In the genomic region with DNA sequence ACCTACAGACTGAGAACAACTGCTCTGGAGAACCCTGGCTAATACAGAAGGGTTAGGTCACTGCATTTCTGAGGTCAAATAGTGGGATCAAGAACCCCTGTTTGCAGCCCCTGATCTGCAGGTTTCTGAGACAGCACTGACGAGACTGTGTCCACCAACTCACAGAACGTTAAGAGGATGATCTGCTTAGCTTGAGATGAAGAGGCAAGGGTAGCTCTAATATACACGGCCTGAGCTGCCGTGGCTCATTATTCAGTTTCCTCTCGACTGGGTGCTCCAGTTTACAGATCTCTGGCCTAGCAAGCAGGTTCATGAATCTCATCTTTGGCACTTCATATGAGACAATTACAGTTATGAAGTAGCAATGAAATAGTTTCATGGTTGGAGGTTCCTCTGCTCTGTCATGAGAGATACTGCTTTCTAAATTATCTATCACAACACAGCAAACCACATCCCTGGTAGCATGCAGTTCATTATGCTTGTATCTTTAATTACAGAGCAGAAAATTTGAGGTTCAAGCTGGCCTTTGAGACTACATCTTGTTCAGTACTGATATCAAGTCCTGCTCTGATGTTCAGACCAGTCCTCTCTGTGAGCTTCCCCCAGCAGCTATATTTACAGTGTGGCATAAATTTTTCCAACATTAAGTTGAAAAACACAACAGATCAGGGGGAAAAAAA, we compare ENCODE assay signal across 26 mouse cellular contexts. TPM values are rescaled to one million over a fixed set of nuclear protein-coding genes. Genes with fewer than 3 reads are reported as not detected.
A peak's percentile ranks its signal among the peaks of the same experiment; 100 is the strongest.
DNase-seq lines count a peak whose midpoint lies in the region; ATAC-seq lines count a peak whose summit lies in the region.
"Had no signal": no experiment of that assay in that cellular context is flagged by ENCODE, and none has a peak within 500 bp of the region (broad histone marks: within the 10 kb centered on the region; RNA-seq: fewer than 3 reads in every experiment).

No protein-coding gene starts in this region.

- no peak overlapping the region for H3K27ac ChIP-seq in midbrain, embryonic 11.5 days (ENCODE audit: low read depth, low read length)
- H3K27ac ChIP-seq in midbrain, embryonic 14.5 days (replicated peaks; ENCODE audit: low read depth, low read length) = no peak overlapping the region
- peak overlapping the region; percentile 71 for H3K27ac ChIP-seq in liver, embryonic 13.5 days
- H3K27ac ChIP-seq: embryonic facial prominence, embryonic 10.5 days; forebrain, embryonic 10.5 days; hindbrain, embryonic 10.5 days; layer of hippocampus, adult 2 months; limb, embryonic 13.5 days; neural tube, embryonic 15.5 days had no signal

- no peak overlapping the region for H3K9ac ChIP-seq in midbrain, embryonic 11.5 days (ENCODE audit: low read length)
- H3K9ac ChIP-seq in midbrain, embryonic 14.5 days (replicated peaks; ENCODE audit: low read length) = no peak overlapping the region
- H3K9ac ChIP-seq in liver, embryonic 13.5 days = no peak overlapping the region; the same call in 1 of the 2 replicates
- H3K9ac ChIP-seq: forebrain, postnatal 0 days; limb, embryonic 13.5 days; lung, embryonic 14.5 days; neural tube, embryonic 15.5 days had no signal

- H3K4me3 ChIP-seq in midbrain, embryonic 11.5 days (ENCODE audit: low read depth, low read length) = no peak overlapping the region
- no peak overlapping the region for H3K4me3 ChIP-seq in midbrain, embryonic 14.5 days (replicated peaks; ENCODE audit: low read depth, low read length)
- H3K4me3 ChIP-seq in liver, embryonic 13.5 days (replicated peaks) = no peak overlapping the region
- H3K4me3 ChIP-seq: embryonic facial prominence, embryonic 10.5 days; forebrain, embryonic 10.5 days; hindbrain, embryonic 10.5 days; layer of hippocampus, adult 2 months; limb, embryonic 13.5 days; neural tube, embryonic 15.5 days had no signal

- intact Hi-C loops in gastrocnemius, postnatal 14 days (cut with DNase I; ENCODE audit: low total_unique reads) = no loop called here

- no peak for ATAC-seq in midbrain, embryonic 11.5 days (ENCODE audit: low FRiP score)
- ATAC-seq in midbrain, embryonic 14.5 days (ENCODE audit: low FRiP score, low TSS enrichment) = no peak
- ATAC-seq in liver, embryonic 13.5 days (ENCODE audit: low read depth) = peak; percentile 79
- peak; percentile 90 for ATAC-seq in megakaryocyte-erythroid progenitor cell, adult 5-6 weeks (replicated peaks; ENCODE audit: low FRiP score, low TSS enrichment, poor library complexity, severe bottlenecking)
- ATAC-seq: activated CD4-positive, CD25-positive, alpha-beta regulatory T cell, adult 4 months; forebrain, postnatal 0 days; hindbrain, embryonic 16.5 days; intestine, embryonic 16.5 days had no signal

- no peaks in the 10 kb centered on the region for H3K27me3 ChIP-seq in midbrain, embryonic 11.5 days (ENCODE audit: control insufficient read depth, insufficient read depth, low read length)
- no peaks in the 10 kb centered on the region for H3K27me3 ChIP-seq in midbrain, embryonic 14.5 days (ENCODE audit: control insufficient read depth, insufficient read depth, low read length)
- no peaks in the 10 kb centered on the region for H3K27me3 ChIP-seq in liver, embryonic 13.5 days
- H3K27me3 ChIP-seq: limb, embryonic 13.5 days; neural tube, embryonic 15.5 days had no signal

- peak; percentile 45 for DNase-seq in midbrain, embryonic 11.5 days (ENCODE audit: low spot score, missing footprints)
- DNase-seq in midbrain, embryonic 14.5 days = no peak
- no peak for DNase-seq in liver, embryonic 13.5 days
- no peak for DNase-seq in kidney, adult 8-10 months
- DNase-seq in cerebellum, postnatal 14 days = no peak
- no peak for DNase-seq in gastrocnemius, postnatal 14 days
- DNase-seq: adrenal gland, postnatal 10 days; cerebellum, adult 8-10 months; forebrain, postnatal 0 days; gastrocnemius, postnatal 36 days; kidney, postnatal 25 days; lung, embryonic 14.5 days; lung, postnatal 36 days; right cerebral cortex, postnatal 25 days; spleen, adult 18-20 months had no signal

- H3K36me3 ChIP-seq in midbrain, embryonic 11.5 days (ENCODE audit: control insufficient read depth, insufficient read depth, low read length) = no peaks in the 10 kb centered on the region
- H3K36me3 ChIP-seq in midbrain, embryonic 14.5 days (ENCODE audit: control insufficient read depth, insufficient read depth, low read length) = no peaks in the 10 kb centered on the region
- no peaks in the 10 kb centered on the region for H3K36me3 ChIP-seq in liver, embryonic 13.5 days
- H3K36me3 ChIP-seq: embryonic facial prominence, embryonic 10.5 days; forebrain, embryonic 10.5 days; hindbrain, embryonic 10.5 days; limb, embryonic 13.5 days; neural tube, embryonic 15.5 days had no signal

- 75% methylated on average over 5 of the region's 5 CpGs for WGBS in midbrain, embryonic 11.5 days
- 79% methylated on average over 5 of the region's 5 CpGs for WGBS in midbrain, embryonic 14.5 days
- 38% methylated on average over 5 of the region's 5 CpGs for WGBS in liver, embryonic 13.5 days (ENCODE audit: insufficient replicate concordance)

- H3K4me1 ChIP-seq in midbrain, embryonic 11.5 days (ENCODE audit: control insufficient read depth, insufficient read depth, low read length) = no peaks in the 10 kb centered on the region
- no peaks in the 10 kb centered on the region for H3K4me1 ChIP-seq in midbrain, embryonic 14.5 days (ENCODE audit: control insufficient read depth, insufficient read depth, low read length)
- peaks cover 20% of the 10 kb centered on the region for H3K4me1 ChIP-seq in liver, embryonic 13.5 days (replicated peaks)
- H3K4me1 ChIP-seq: embryonic facial prominence, embryonic 10.5 days; forebrain, embryonic 10.5 days; hindbrain, embryonic 10.5 days; limb, embryonic 13.5 days; neural tube, embryonic 15.5 days had no signal

- no peak overlapping the region for H3K4me2 ChIP-seq in midbrain, embryonic 11.5 days
- no peak overlapping the region for H3K4me2 ChIP-seq in midbrain, embryonic 14.5 days (ENCODE audit: low read length)
- no peak overlapping the region for H3K4me2 ChIP-seq in liver, embryonic 13.5 days
- H3K4me2 ChIP-seq: heart, embryonic 11.5 days; limb, embryonic 13.5 days; lung, embryonic 14.5 days; neural tube, embryonic 15.5 days had no signal

- no peaks in the 10 kb centered on the region for H3K9me3 ChIP-seq in midbrain, embryonic 11.5 days (ENCODE audit: control insufficient read depth, low read length)
- H3K9me3 ChIP-seq in midbrain, embryonic 14.5 days (ENCODE audit: control insufficient read depth, low read length) = no peaks in the 10 kb centered on the region
- H3K9me3 ChIP-seq in liver, embryonic 13.5 days (replicated peaks) = no peaks in the 10 kb centered on the region
- H3K9me3 ChIP-seq: embryonic facial prominence, embryonic 10.5 days; forebrain, embryonic 10.5 days; limb, embryonic 13.5 days; neural tube, embryonic 15.5 days had no signal

RNA-seq across cellular contexts. Expression of gene Ehhadh, which starts 45.3 kb away (rescaled TPM):
- 1.9 and 2.0 TPM in 2 replicates for polyA plus RNA-seq in midbrain, embryonic 11.5 days (2014; fragmentation: Nextera tagmentation; extraction: Ambion mirVana)
- 1.2 and 1.6 TPM in 2 replicates for polyA plus RNA-seq in midbrain, embryonic 14.5 days (2014; fragmentation: Nextera tagmentation; extraction: Ambion mirVana)
- 5.9 and 6.4 TPM in 2 replicates for polyA plus RNA-seq in liver, embryonic 13.5 days (2015; fragmentation: Nextera tagmentation; extraction: Ambion mirVana)
- 5.6 and 5.8 TPM in 2 replicates for total RNA-seq in megakaryocyte-erythroid progenitor cell, adult 5-6 weeks (2014; fragmentation: Nextera tagmentation)
- total RNA-seq in megakaryocyte-erythroid progenitor cell, adult 5-6 weeks (2017) = 6.1 and 8.7 TPM in 2 replicates
- total RNA-seq in gastrocnemius, postnatal 14 days (2021) = 1 to 10 TPM; 3.2 to 3.7 TPM

RNA-seq across cellular contexts. Expression of gene 2510009E07Rik, which starts 47.9 kb away (rescaled TPM):
- polyA plus RNA-seq in midbrain, embryonic 11.5 days (2014; fragmentation: Nextera tagmentation; extraction: Ambion mirVana) = 96.4 and 97.8 TPM in 2 replicates
- polyA plus RNA-seq in midbrain, embryonic 14.5 days (2014; fragmentation: Nextera tagmentation; extraction: Ambion mirVana) = 49.8 and 73.9 TPM in 2 replicates
- polyA plus RNA-seq in liver, embryonic 13.5 days (2015; fragmentation: Nextera tagmentation; extraction: Ambion mirVana) = 2.6 and 3.7 TPM in 2 replicates
- total RNA-seq in megakaryocyte-erythroid progenitor cell, adult 5-6 weeks (2014; fragmentation: Nextera tagmentation) = 0.25 and 0.57 TPM in 2 replicates
- total RNA-seq in megakaryocyte-erythroid progenitor cell, adult 5-6 weeks (2017) = 0.23 and 2.4 TPM in 2 replicates
- 10 to 100 TPM; 20.8 to 21.0 TPM for total RNA-seq in gastrocnemius, postnatal 14 days (2021)

RNA-seq across cellular contexts. Expression of gene Map3k13, which starts 51.8 kb away (rescaled TPM):
- 5.1 and 7.0 TPM in 2 replicates for polyA plus RNA-seq in midbrain, embryonic 11.5 days (2014; fragmentation: Nextera tagmentation; extraction: Ambion mirVana)
- 6.6 and 9.3 TPM in 2 replicates for polyA plus RNA-seq in midbrain, embryonic 14.5 days (2014; fragmentation: Nextera tagmentation; extraction: Ambion mirVana)
- polyA plus RNA-seq in liver, embryonic 13.5 days (2015; fragmentation: Nextera tagmentation; extraction: Ambion mirVana) = 0.35 TPM in 2 replicates
- 0.67 and 1.5 TPM in 2 replicates for total RNA-seq in megakaryocyte-erythroid progenitor cell, adult 5-6 weeks (2014; fragmentation: Nextera tagmentation)
- 0.14 and 0.15 TPM in 2 replicates for total RNA-seq in megakaryocyte-erythroid progenitor cell, adult 5-6 weeks (2017)
- under 1 TPM; 0.41 to 0.44 TPM for total RNA-seq in gastrocnemius, postnatal 14 days (2021)

Comparison
In these comparisons a context has a peak if more than half of its experiments do, and no peak if none do; other contexts are left out.
1. ATAC-seq: peak in liver, embryonic 13.5 days (single experiment) and megakaryocyte-erythroid progenitor cell, adult 5-6 weeks (single experiment); none in midbrain, embryonic 11.5 days (single experiment) and midbrain, embryonic 14.5 days (single experiment).
2. RNA of gene 2510009E07Rik, which starts 47.9 kb away (polyA plus RNA-seq): 96.4 to 97.8 TPM in midbrain, embryonic 11.5 days and 49.8 to 73.9 TPM in midbrain, embryonic 14.5 days; 2.6 to 3.7 TPM in liver, embryonic 13.5 days; every median in the first group is over 10 times any median in the second.